Mouse (Mus musculus) liver, embryonic 14.5 days (tissue): ENCODE measurements around the gene Vegfa. TPM values are rescaled to one million over a fixed set of nuclear protein-coding genes. Genes with fewer than 3 reads are reported as not detected.

Experiments used
- ATAC-seq: fragments of 200-750 bp; cut with Nextera tagmentation; 2 replicates; pipeline ENCODE4 v1.8.0; 2017; ENCODE audit warnings: moderate number of reproducible peaks, mild to moderate bottlenecking, moderate library complexity; ENCODE audit not compliant: insufficient read depth
- DNase-seq, 3 experiments: peaks; one replicate each; pipeline ENCODE4 v3.0.0-alpha.2; 2012 to 2013; ENCODE audit warnings: low read depth in 3 of 3, low spot score in 3 of 3
- H3K27ac ChIP-seq: fragments of 300-500 bp; sonication (generic); 2 replicates; pipeline ENCODE4 v1.5.1; 2014; ENCODE audit warnings: moderate library complexity, mild to moderate bottlenecking, control low read depth, inconsistent platforms
- H3K27me3 ChIP-seq: fragments of 300-500 bp; sonication (generic); 2 replicates; pipeline ENCODE4 v1.6.1; 2014; ENCODE audit warnings: mild to moderate bottlenecking, low read length, moderate library complexity; ENCODE audit not compliant: control insufficient read depth, insufficient read depth
- H3K36me3 ChIP-seq: fragments of 300-500 bp; sonication (generic); replicated peaks from 2 replicates; pipeline ENCODE4 v1.6.1; 2014; ENCODE audit warnings: low read depth; ENCODE audit not compliant: control insufficient read depth, insufficient read depth
- H3K4me1 ChIP-seq, 2 experiments: fragments of 200-500 bp in 1 of 2; fragments of 300-500 bp in 1 of 2; sonication (generic) in 1 of 2; replicated peaks; 2 replicates each; pipeline ENCODE4 v1.6.1; 2012 to 2014; ENCODE audit warnings: antibody characterized with exemption in 1 of 2, inconsistent platforms in 1 of 2, low read length in 1 of 2; ENCODE audit not compliant: control insufficient read depth in 2 of 2, insufficient read depth in 2 of 2
- H3K4me2 ChIP-seq: fragments of 300-500 bp; sonication (generic); 2 replicates; pipeline ENCODE4 v1.6.1; 2014; ENCODE audit warnings: low read depth, mild to moderate bottlenecking, control low read depth, moderate library complexity
- H3K4me3 ChIP-seq, 2 experiments: fragments of 200-500 bp in 1 of 2; fragments of 300-500 bp in 1 of 2; sonication (generic) in 1 of 2; 2 replicates each; pipeline ENCODE4 v1.5.1; 2012 to 2014; ENCODE audit warnings: low read depth in 2 of 2, low read length in 2 of 2, mild to moderate bottlenecking in 2 of 2, control low read depth in 1 of 2, inconsistent platforms in 1 of 2, moderate library complexity in 1 of 2; ENCODE audit not compliant: insufficient read depth in 1 of 2
- H3K9ac ChIP-seq: fragments of 300-500 bp; sonication (generic); replicated peaks from 2 replicates; pipeline ENCODE4 v1.6.1; 2014; ENCODE audit warnings: mild to moderate bottlenecking, control low read depth, moderate library complexity
- H3K9me3 ChIP-seq: fragments of 300-500 bp; sonication (generic); 2 replicates; pipeline ENCODE4 v1.6.1; 2016; ENCODE audit warnings: low read length, mixed read lengths; ENCODE audit not compliant: control insufficient read depth
- CTCF ChIP-seq: IDR thresholded peaks from 2 replicates; pipeline ENCODE4 v1.5.1; 2016; ENCODE audit warnings: antibody characterized with exemption, low read depth, control low read depth
- EP300 ChIP-seq: IDR thresholded peaks from 2 replicates; pipeline ENCODE4 v1.6.1; 2016; ENCODE audit warnings: antibody characterized with exemption, low read depth
- whole genome bisulfite sequencing: fragments of 180-500 bp; shearing (Covaris S2); extraction: QIAGEN DNeasy Blood & Tissue Kit; methylation state at CpG from one replicate; pipeline ENCODE4 v1.1.7; 2014; ENCODE audit not compliant: insufficient replicate concordance; 5-methylcytosine and 5-hydroxymethylcytosine counted together
- polyA plus RNA-seq, 2 experiments: library from polyadenylated mRNA; depleted of rRNA in 1 of 2; stranded (reverse) in 1 of 2; unstranded in 1 of 2; fragments of >200 nt; fragmentation: Nextera tagmentation in 1 of 2; extraction: Ambion mirVana in 1 of 2; gene quantifications; 2 replicates each; pipeline versions ENCODE4 v1.2.1 to v1.2.3; 2012 to 2014

The Vegfa gene
- polyA plus RNA-seq, 2 experiments: 1.2 to 33.9 TPM

GRCm38 (mm10) chr17:46015967-46016366, 16.2 kb downstream of the Vegfa start:
- Histone ChIP-seq H3K4me3 (no peak overlapping the region), H3K36me3 (peaks cover 24% of the 10 kb centered on the region), H3K9ac (no peak overlapping the region), H3K9me3 (no peaks in the 10 kb centered on the region), H3K4me2 (no peak overlapping the region), H3K4me1 (0 out of 4 replicates have a peak, but pooled peaks cover 0 to 2% of the 10 kb centered on the region in 2 experiments), H3K27ac (no peak overlapping the region), H3K27me3 (no peaks in the 10 kb centered on the region)
- no peak for TF ChIP-seq EP300
- TF ChIP-seq CTCF: no peak
- 69% methylated on average over 6 of the region's 6 CpGs for WGBS
- DNase-seq (no peak), ATAC-seq (no peak)

- Histone ChIP-seq H3K36me3 (peaks cover 17% of the 10 kb centered on the region), H3K9me3 (no peaks in the 10 kb centered on the region), H3K4me1 (0 out of 4 replicates have a peak, but pooled peaks cover 0 to 2% of the 10 kb centered on the region in 2 experiments), H3K27me3 (no peaks in the 10 kb centered on the region), H3K9ac (no peak overlapping the region), H3K27ac (no peak overlapping the region), H3K4me2 (no peak overlapping the region), H3K4me3 (no peak overlapping the region)
- no peak for ATAC-seq
- WGBS: 80% methylated on average over 2 of the region's 2 CpGs
- no peak for TF ChIP-seq CTCF
- TF ChIP-seq EP300: no peak
- no peak for DNase-seq
Observed at GRCm38 (mm10) chr17:46014935-46015334, 17.2 kb downstream of the Vegfa start.

GRCm38 (mm10) chr17:46013549-46013948, 18.6 kb downstream of the Vegfa start:
- Histone ChIP-seq H3K9ac (no peak overlapping the region), H3K4me1 (0 out of 4 replicates have a peak, but pooled peaks cover 0 to 2% of the 10 kb centered on the region in 2 experiments), H3K4me2 (no peak overlapping the region), H3K36me3 (peaks cover 11% of the 10 kb centered on the region), H3K4me3 (no peak overlapping the region), H3K27me3 (no peaks in the 10 kb centered on the region), H3K9me3 (no peaks in the 10 kb centered on the region), H3K27ac (no peak overlapping the region)
- ATAC-seq: no peak
- WGBS: 63% methylated on average over 15 of the region's 15 CpGs
- no peak for DNase-seq
- TF ChIP-seq EP300 (no peak), CTCF (no peak)

GRCm38 (mm10) chr17:46012211-46012610, 20.0 kb downstream of the Vegfa start:
- no peak overlapping the region for H3K9ac ChIP-seq
- 34% methylated on average over 8 of the region's 8 CpGs for WGBS
- TF ChIP-seq EP300: no peak
- TF ChIP-seq CTCF: no peak
- H3K4me3 ChIP-seq: no peak overlapping the region
- H3K4me1 ChIP-seq: 0 out of 4 replicates have a peak, but pooled peaks cover 0 to 2% of the 10 kb centered on the region in 2 experiments
- DNase-seq (no peak), ATAC-seq (no peak)
- no peaks in the 10 kb centered on the region for H3K27me3 ChIP-seq
- H3K36me3 ChIP-seq: peaks cover 3% of the 10 kb centered on the region; the same call in 1 of the 2 replicates
- no peak overlapping the region for H3K27ac ChIP-seq
- H3K4me2 ChIP-seq: no peak overlapping the region
- no peaks in the 10 kb centered on the region for H3K9me3 ChIP-seq

GRCm38 (mm10) chr17:46010462-46010861, 21.7 kb downstream of the Vegfa start:
- no peak for ATAC-seq
- no peak for DNase-seq
- H3K9ac ChIP-seq: no peak overlapping the region
- H3K27ac ChIP-seq: no peak overlapping the region
- no peak overlapping the region for H3K4me2 ChIP-seq
- 69% methylated on average over 6 of the region's 6 CpGs for WGBS
- H3K27me3 ChIP-seq: no peaks in the 10 kb centered on the region
- no peaks in the 10 kb centered on the region for H3K9me3 ChIP-seq
- H3K36me3 ChIP-seq: no peaks in the 10 kb centered on the region
- H3K4me3 ChIP-seq: no peak overlapping the region
- TF ChIP-seq CTCF (no peak), EP300 (no peak)
- H3K4me1 ChIP-seq: peaks cover 0 to 2% of the 10 kb centered on the region in 2 experiments; a peak in 1 of 4 replicates
